Mouse (Mus musculus): ENCODE results near the gene Tmem19.
"Not testable (repeated sequence)": the region's sequence is repeated elsewhere in the genome, so short reads cannot be mapped to it uniquely, and the experiment has no call there.

The Tmem19 gene

DNA sequence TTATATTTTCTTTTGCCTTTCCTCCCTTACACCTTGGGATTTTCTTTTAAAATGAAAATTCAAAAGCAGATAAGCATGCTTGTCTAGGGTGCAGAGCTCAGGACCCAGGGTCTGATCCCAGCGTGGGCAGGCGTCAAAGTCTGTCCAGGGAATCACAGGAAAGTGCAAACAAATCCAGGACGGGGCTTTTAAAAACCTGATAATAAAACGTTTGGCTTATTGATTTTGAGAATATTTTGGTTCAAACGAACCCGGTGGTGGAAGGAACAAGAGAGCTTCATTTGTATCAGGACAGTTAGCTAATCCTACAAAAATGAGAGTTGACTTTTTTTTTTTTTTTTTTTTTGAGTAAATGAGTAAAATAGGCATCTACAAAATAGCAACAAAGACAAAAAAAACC lies 14.2 kb downstream of the Tmem19 start:
- no peak for DNase-seq

GRCm38 (mm10) chr10:115346444-115346843 lies 15.9 kb downstream of the Tmem19 start:
- no peak for DNase-seq

DNA sequence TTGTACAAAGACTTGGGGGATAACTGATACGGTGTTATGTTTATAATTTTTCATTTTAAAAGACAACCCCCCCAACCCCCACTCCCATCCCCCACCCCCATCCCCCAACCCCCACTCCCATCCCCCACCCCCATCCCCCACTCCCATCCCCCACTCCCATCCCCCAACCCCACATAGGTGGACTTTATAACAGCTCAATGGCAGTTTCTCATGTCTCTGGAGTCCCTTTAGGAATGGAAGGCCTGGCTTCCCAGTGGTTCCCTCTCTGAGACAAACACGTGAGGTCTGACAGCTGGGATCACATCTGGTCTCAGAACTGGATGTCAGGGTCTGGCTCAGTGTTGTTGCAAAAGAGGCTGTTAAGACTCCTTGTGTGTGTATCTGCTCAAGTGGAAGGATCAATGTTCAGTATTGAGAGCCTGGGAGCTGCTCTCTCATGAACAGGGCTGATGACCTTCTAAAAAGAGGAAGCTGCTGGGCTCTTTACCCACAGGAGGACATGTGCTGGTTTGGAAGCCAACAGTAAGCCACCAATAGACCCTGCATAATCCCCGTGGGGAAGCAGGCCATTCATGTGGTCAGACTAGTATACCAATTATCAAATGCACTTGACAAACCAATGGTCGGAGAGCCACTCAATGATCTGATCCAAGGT lies 19.4 kb downstream of the Tmem19 start:
- no peak for DNase-seq

DNA sequence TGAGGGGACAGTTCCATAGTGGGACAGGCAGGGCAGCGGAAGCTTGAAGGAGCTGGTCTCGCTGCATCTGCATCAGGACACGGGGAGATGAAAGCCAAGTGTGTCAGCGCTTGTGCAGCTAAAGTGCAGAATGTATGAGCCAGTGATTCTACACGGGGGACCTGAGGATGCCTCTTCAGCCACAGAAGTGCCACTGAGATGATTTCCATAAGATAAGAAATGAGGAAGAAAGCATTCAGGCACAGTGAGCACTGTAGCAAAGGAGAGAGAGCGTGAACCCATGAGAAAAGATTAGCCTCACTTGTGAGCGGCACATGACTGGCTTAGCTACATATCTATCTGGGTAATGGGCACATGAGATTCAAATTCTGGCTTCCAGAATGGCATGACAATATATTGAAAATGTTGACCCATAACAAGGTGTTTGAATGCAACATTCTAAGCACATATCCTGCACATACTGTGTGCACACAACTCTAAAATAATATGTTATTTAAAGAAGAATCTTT lies 22.4 kb downstream of the Tmem19 start:
- no peak for DNase-seq

- no peak for DNase-seq
Observed at GRCm38 (mm10) chr10:115336901-115337300, 25.4 kb downstream of the Tmem19 start.

DNA sequence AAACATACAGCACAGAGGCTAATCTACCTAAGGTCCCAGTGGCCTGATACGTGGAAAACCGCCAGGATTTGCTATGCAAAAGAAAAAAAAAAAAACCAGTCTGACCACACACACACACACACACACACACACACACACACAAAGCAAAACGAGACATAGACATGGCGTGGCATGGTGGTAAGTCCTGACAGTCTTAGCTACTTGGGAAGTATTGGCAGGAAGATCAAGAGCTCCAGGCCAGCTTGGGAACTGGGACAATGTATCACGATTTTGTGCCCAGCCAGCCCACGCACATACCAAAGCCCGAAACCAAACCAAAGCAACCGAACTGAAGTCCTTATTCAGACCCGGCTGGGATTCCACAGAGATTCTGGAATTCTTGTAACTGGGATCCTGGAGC lies 28.8 kb downstream of the Tmem19 start:
- DNase-seq, result no peak

GRCm38 (mm10) chr10:115332997-115333396 lies 29.3 kb downstream of the Tmem19 start:
- no peak for DNase-seq

DNA sequence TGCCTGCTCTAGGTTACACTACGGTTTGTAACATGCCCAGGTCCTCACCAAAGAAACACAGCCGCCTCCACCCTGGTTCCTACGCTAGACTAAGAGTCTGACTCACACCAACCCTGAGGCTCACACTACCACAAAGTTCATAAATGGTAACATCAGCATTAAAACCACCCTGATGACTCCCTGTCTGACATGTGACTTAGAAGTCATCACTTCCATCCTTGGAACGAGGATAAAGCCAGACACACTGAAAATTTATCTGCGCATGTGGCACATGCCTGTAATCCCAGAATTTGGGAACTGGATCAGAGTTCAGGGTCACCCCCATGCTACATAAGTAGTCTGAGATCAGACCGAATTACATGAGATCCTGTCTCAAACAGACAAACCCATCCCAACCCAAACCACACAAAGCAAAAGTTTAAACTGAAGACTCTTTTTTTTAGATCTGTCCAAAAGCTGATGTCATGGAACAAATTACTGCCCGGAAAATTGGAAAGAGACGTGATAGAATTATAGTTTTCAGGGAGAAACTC lies 29.8 kb downstream of the Tmem19 start:
- DNase-seq, result no peak

- DNase-seq, result no peak
Observed at GRCm38 (mm10) chr10:115329010-115329530, 33.2 kb downstream of the Tmem19 start.

DNA sequence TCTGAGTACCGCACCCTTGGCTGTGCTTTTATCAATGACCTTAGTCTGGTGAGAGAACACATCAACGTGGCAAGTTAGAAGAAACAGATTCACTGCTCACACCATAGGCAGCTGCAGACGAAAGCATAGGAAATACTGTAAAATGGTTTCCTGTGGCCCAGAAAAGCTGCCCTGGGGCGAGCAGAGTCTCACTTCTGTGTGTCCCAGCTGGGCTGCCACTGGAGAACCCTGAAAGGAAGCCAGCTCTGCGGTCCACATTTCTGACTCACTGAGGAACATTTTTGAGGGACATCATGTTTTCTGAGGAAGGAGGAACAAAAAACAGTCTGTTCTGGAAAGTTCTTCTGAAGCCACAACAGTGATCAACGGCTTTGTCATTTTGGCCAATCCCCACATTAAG lies 33.8 kb downstream of the Tmem19 start:
- DNase-seq, result no peak

DNA sequence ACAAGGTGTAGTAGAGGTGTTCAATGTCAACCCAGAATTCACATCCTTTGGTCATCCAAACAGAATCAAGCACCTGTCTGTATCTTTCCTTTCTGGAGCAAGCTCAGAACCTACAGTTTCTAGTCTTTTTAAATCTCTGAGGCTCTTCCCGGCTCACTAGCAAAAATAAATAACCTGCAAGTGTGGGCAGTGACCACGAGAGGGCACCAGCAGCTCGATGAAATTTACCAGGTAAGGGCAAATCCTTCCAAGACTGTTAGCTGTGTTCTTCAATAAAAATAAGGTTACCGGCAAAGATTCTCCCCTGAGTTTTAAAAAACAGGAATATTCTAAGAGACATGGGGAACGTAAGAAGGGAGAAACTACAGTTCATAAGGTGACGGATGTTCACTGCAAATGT lies 39.0 kb downstream of the Tmem19 start:
- peak; percentile 79 for DNase-seq

- no peak for DNase-seq
Observed at GRCm38 (mm10) chr10:115321317-115322035, 40.8 kb downstream of the Tmem19 start.

GRCm38 (mm10) chr10:115318388-115318787 lies 43.9 kb downstream of the Tmem19 start:
- DNase-seq, result not testable (repeated sequence)

- DNase-seq, result no peak
Observed at GRCm38 (mm10) chr10:115316313-115316712, 46.0 kb downstream of the Tmem19 start.

GRCm38 (mm10) chr10:115315473-115316171 lies 46.7 kb downstream of the Tmem19 start, which contains the start of gene Rab21:
Gene Rab21 (minus strand): TSS chr10:115315594.
- peak; percentile 100 for DNase-seq

GRCm38 (mm10) chr10:115314582-115315452 lies 47.5 kb downstream of the Tmem19 start:
- peak; percentile 60 to 66 for DNase-seq

GRCm38 (mm10) chr10:115314287-115314581 lies 48.1 kb downstream of the Tmem19 start:
- DNase-seq, result no peak

DNA sequence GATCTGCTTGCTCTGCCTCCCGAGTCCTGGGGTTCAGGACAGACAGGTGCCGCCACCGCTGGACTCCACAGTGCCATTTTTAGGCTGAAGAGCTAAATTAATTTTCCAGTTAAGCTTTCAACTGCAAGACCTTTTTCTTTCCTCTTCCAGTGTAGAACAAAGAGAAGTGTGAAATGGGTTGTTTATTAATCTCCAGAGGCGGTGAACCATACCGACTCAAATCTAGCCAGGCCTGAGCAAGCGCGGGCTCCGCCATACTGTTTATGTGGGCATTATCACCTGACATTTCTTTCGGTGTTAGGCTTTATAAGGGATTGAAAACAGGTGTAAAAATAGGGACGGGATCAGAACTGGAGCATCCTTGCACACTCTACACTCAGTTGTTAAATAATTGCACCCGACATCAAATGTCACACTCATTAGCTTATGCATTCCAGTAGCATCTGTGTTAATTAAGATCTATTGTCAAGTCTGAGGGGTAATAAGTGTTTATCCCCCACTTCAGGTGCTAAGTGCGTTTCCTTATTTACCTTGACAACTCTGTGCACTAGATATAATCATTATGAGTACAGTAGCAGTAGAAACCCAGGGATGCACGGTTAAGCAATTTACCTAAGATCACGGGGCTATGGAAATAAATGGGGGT lies 48.5 kb downstream of the Tmem19 start:
- DNase-seq, result no peak

- DNase-seq, result no peak
Observed at GRCm38 (mm10) chr10:115312732-115313131, 49.6 kb downstream of the Tmem19 start.

GRCm38 (mm10) chr10:115312194-115312593 lies 50.1 kb downstream of the Tmem19 start:
- no peak for DNase-seq

- peak in 1 of 2 experiments; percentile 14 for DNase-seq
Observed at GRCm38 (mm10) chr10:115311263-115311965, 50.9 kb downstream of the Tmem19 start.

Data from cerebellum, postnatal 10 days (tissue).